Mouse (Mus musculus) adrenal gland, postnatal 0 days (tissue): Measurements from ENCODE around the gene Serpinb1b. TPM values are rescaled to one million over a fixed set of nuclear protein-coding genes. Genes with fewer than 3 reads are reported as not detected.

ENCODE experiments used
- polyA plus RNA-seq: library from polyadenylated mRNA; unstranded; fragments of >200 nt; fragmentation: Nextera tagmentation; extraction: Ambion mirVana; gene quantifications from 2 replicates; pipeline ENCODE4 v1.2.1, GENCODE M21; 2015

Serpinb1b gene
- polyA plus RNA-seq = 0.92 and 1.1 TPM in 2 replicates

GRCm38 (mm10) chr13:33078056-33078705 lies at the start of gene Serpinb1b:
Serpinb1b (plus strand) TSS chr13:33078575.

Other genes starting within 250 kb of the Serpinb1b start
- 32.0 and 46.1 TPM in 2 replicates for gene Serpinb1a, start 227.4 kb upstream of the Serpinb1b start, polyA plus RNA-seq
- not detected in 2 replicates for gene Serpinb1c, start 180.4 kb upstream of the Serpinb1b start, polyA plus RNA-seq
- 50.7 and 72.7 TPM in 2 replicates for gene Serpinb6b, start 113.4 kb upstream of the Serpinb1b start, polyA plus RNA-seq
- gene Serpinb9, start 75.3 kb upstream of the Serpinb1b start, polyA plus RNA-seq = 12.1 and 15.6 TPM in 2 replicates
- 0.13 and 0.47 TPM in 2 replicates for gene Serpinb9b, start 51.2 kb upstream of the Serpinb1b start, polyA plus RNA-seq
- 0.10 TPM in 1 of 2 replicates, not detected in the other for gene Serpinb9c, start 81.2 kb downstream of the Serpinb1b start, polyA plus RNA-seq
- not detected in 2 replicates for gene Serpinb9d, start 114.4 kb downstream of the Serpinb1b start, polyA plus RNA-seq
- not detected in 2 replicates for gene Serpinb9e, start 171.0 kb downstream of the Serpinb1b start, polyA plus RNA-seq
- not detected in 2 replicates for gene Serpinb9f, start 245.5 kb downstream of the Serpinb1b start, polyA plus RNA-seq